Mouse (Mus musculus) gastrocnemius, postnatal 36 days (tissue): Measurements from ENCODE around the gene Dut. TPM values are rescaled to one million over a fixed set of nuclear protein-coding genes. Genes with fewer than 3 reads are reported as not detected.

Source experiments
- DNase-seq, 2 experiments: peaks; one replicate each; pipeline ENCODE4 v3.0.0; 2022
- intact Hi-C: fragments of 180-260 bp; cut with DNase I; formaldehyde crosslinking; loops from one replicate; pipeline ENCODE4 v1.15.1; 2025
- long read RNA-seq, 2 experiments: library from polyadenylated mRNA; stranded (forward); transcript quantifications; one replicate each; pipeline ENCODE4 v2.0.0; 2021
- total RNA-seq, 2 experiments: library from RNA; stranded (reverse); gene quantifications; 2 replicates each; pipeline ENCODE4 v1.2.3; 2021

Gene Dut
- total RNA-seq, result 1 to 10 TPM; 7.2 to 9.1 TPM
- long read RNA-seq, experiment 1, partial matches to known transcripts, result 2 of 7 reads
- long read RNA-seq, experiment 1, other reads (novel, unspliced or antisense), result 2 of 7 reads
- long read RNA-seq, experiment 2, transcript Dut-201 (6 exons, 1,950 nt), result minor isoform, 5 of 18 reads
- long read RNA-seq, experiment 2, transcript Dut-202 (7 exons, 1,020 nt), result major isoform, 6 of 18 reads
- long read RNA-seq, experiment 2, partial matches to known transcripts, result 0 of 18 reads
- long read RNA-seq, experiment 2, other reads (novel, unspliced or antisense), result 7 of 18 reads

DNA sequence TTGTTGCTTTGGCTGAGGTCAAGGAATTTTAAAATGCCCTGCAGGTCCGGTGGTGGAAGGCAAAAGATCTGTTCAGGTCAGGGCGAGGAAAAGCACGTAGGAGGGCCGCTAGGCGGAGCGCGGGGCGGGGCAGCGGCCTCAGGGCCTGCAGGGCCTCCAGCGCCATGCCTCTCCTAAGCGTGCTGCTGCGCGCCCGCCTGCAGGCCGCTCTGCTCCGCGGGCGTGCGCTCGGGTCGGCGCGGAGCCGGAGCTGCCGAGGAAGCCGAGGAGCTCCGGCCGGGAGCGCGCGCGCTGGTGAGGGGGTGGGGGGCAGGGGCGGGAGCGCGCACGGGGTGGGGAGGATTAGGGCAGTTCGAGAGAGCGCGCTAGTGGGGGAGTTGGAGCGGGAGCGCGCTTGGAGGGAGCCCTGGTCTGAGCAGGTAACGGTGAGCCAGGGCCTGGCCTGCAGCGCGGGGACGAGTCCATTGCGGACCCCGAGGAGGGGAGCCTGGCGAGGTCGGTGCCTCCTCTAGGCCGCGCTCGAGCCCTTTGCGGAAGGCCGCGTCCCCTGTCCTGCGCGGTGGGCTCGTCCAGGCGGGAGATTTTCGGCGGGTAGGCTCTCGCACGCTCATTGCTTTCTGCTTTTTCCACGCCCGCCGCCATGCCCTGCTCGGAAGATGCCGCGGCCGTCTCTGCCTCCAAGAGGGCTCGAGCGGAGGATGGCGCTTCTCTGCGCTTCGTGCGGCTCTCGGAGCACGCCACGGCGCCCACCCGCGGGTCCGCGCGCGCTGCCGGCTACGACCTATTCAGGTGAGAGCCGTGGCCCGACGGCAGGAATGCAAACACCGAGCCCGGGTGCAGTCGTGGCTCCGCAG is at the start of gene Dut:
TSS of gene Dut (plus strand) at position 83 of the 854 bp plus-strand sequence.
- intact Hi-C loops, result no loop called here
- DNase-seq, result peak; percentile 81 to 89

DNA sequence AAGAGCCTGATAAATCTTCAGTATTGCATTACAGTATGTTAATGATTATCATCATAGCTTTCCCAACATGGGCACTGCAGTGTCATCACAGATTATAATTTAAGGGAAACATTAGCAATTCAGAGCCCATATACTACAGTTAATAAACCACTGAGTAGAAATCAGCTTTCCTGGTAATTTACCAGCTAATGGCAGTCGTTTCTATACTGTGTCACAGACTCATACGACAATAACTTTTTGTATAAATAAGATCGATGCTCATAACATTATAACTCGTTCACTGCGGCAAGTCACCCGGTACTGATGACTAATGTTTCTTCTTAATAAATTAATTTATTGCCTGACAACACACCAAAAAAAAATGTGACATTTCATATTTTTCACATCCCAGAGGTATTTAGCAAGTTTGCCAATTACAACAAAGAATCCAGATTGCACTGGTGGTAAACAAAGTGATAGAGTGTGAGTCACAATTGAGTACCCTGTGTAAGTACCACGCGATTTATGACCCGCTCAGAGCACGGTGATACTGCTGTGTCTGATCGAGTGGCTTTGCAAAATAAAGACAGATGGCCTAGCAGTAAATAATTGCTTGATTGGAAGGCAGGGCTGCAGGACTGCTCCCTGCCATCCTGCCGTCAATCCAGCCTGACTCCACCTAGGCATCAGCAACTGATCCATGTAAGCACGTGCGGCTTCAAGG is 37.9 kb upstream of the Dut start:
- no peak for DNase-seq
- intact Hi-C loops, result no loop called here

DNA sequence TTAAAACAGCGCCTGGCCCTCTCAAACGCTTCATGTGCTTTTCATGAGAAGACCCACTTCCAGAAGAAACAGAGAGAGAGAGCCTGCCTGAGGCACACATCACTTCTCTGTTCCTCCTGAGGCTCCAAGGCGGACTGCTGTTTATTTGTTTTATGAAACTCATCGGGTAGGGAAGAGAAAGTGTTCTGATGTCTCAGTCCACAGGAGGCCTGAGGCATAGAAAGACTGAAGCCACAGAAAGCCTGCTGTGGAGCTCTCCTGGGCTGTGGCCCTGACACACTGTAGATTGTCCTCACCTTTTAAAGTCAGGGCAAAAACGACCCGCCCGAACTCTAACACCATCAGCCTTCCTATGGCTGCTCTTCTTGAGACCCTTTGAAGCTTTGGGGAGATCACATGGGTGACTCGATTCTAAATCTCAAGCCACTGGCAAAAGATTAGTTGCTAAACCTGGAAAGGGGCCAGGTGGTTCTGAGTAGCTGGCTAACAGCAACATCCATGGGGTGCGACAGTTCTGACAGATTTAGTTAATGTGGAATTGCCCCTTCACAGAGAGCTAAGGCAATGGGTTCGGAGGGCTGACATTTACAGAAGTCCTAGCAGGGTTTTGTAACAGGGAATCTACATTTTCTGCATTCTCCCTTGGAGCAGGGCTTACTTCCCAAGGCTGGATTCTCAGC is 35.0 kb upstream of the Dut start:
- intact Hi-C loops, result no loop called here
- DNase-seq, result no peak

DNA sequence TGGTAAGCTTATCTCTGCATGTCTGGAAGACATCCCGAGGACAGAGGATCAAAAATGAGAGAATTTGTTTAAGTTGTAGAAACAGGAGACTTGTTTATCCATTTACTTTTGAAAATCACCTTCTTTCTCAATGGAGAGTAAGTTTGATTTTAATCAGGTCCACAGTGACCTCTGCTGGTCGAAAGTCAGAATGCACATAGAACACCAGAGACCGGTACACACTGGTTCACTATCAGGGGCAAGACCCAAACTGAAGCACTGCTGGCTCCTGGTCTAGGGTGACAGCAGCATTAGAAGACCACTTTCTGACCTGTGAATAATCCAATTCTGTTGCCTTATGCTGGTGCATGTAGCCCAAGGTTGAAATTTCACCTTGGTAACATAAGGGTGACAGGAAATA is 32.4 kb upstream of the Dut start:
- intact Hi-C loops, result no loop called here

DNA sequence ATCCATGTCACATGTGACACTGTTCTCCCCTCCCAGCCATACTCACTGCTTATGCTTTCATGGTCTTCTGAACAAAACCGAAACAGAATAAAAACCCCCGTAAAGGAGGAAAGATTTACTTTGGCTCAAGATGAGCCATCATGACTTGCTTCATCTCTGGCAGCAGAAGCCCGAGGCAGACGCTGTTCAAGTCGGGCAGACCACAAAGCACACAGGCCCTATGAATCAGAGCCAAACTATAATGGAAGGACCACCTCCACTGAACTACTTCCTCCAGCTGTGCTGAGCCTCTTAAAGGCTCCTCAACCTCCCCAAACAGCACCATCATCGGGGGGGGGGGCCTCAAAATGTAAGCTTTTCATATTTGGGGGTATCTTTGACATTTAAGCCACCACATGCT is 29.7 kb upstream of the Dut start:
- no peak for DNase-seq
- intact Hi-C loops, result no loop called here

More for the DNA sequence above, 32.4 kb upstream of the Dut start:
- peak in 1 of 2 experiments; percentile 43 for DNase-seq

DNA sequence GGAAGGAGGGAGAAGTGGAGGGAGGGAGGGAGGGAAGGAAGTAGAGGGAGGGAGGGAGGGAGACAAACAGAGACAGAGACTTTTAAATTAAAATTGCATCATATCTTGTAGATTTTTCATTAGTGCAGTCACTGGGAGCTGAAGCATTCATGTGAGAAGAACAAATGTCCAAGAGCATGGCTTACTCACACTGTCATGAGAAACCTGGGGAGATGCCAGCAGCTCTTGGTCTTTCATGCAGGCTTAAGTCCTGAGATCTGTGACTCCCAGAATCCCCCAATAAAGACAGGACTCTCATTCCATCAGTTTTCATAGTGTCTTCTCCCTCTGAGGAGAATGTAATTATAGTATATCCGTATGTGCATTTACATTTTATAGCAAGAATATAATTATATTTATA is 28.4 kb upstream of the Dut start:
- intact Hi-C loops, result no loop called here
- DNase-seq, result no peak

DNA sequence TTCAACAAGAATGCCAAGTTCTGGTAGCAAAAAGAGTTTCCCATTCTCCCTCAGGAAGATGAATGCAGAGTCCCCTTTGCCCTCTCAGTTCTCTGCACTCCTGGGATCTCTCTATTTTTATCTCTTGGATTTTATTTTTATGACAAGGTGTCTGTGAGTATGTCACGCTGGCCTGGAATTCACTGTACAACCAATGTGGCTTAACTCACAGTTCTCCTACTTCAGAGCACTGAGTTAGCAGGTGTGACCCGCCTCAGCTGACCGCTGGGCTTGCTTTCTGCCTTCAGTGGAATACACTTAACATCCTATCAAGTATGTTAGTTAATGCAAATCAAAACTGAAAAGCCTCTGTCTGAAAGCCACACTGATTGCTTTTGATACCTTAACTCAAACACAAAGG is 27.7 kb upstream of the Dut start:
- intact Hi-C loops, result no loop called here
- no peak for DNase-seq

DNA sequence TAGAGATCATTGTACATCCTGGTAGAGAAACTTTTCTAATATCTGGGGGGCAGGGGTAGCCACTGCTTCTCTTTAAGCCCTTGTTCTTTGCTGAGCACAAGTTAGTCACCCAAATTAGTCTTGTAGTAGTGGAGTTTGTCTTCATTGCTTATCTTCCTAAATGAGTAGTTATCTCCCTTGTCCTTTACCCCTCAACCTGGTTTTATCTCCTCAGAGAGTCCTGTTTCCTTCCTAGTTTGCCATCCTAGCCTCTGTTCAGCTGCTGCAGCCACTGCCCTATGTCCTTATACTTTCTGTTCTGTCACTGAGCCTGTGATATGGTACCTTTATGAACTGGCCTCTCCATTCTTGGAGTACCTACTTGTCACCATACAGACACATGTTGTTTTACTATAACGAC is 25.3 kb upstream of the Dut start:
- intact Hi-C loops, result no loop called here
- DNase-seq, result no peak

DNA sequence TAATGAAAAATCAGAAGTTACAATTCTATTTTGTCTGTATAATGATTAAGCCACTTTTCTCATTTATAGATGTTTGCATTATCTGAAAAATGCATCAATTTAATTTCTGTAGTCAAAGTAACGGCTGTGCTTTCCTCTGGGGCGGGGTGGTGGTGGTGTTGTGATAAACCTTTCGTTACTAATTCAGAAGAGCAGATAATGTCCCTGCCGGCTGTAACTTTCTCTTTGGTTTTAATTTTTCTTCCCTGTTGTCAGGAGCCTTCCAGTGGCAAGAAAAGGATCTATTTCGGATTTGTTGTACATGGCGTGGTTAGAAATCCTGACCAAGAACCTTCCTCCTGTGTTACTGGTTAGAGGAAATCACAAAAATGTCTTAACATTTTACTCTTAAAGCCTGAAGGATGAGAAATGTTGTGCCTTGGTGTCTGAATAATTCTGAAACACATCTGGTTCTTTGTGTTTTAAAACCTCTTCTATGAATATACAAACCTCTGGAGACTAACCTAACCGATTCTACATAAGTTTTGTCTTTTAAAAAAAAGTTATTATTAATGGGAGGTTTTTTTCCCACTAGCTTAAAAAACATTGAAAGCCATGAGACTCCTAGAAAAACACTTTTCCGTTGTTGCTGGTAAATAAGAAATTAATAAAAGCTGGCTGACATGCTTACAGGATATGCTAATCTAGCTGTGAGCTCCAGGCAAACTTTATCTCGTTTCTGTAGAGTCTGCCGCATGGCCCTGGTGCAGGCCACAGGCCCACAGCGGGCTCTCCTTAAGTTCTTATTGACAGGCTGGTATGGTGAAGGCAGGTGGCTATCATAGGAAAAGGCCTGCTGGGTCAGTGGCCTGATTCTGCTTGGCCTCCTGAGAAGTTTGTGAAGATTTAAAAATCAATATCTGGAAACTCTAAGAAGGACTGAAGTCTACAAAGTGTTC is 18.2 kb upstream of the Dut start:
- intact Hi-C loops, result no loop called here
- no peak for DNase-seq

DNA sequence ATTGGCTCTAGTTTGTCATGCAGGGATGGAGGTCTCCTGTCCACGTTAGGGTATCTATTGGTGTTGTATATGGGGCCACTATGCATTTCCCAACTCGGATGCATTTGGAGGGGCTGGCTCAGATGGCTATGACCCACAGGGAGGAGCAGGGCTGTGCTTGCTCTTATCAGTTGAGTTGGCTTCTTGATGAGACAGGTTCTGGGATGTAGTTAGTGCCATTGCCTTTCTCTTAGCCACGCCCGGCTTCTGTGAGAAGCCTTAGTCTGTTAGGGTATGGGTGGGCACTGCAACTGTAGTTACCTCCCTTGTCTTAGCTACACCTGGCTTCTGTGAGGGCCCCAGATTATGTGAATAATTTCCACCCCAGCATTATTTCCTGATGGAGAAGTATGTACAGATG is 14.8 kb upstream of the Dut start:
- intact Hi-C loops, result no loop called here
- DNase-seq, result no peak

DNA sequence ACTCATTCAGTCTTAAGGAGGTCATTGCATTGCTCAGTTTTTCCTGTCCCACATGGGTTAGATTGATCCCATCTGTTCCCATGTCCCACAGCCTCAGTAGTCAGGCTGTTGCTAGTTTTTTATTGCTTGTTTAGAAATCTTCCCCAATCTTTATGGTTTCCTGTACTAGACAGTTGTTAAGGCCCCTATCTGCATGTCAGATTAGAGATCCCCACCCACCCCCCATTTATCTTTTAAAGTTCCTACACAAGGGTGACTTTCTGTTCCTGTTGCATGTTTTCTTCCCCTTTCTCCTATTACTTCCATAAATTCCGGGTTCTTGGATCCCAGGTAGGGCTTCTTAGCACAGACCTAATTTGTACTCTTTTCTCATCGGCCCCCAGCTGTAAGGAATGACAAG is 13.5 kb upstream of the Dut start:
- intact Hi-C loops, result no loop called here
- DNase-seq, result no peak

DNA sequence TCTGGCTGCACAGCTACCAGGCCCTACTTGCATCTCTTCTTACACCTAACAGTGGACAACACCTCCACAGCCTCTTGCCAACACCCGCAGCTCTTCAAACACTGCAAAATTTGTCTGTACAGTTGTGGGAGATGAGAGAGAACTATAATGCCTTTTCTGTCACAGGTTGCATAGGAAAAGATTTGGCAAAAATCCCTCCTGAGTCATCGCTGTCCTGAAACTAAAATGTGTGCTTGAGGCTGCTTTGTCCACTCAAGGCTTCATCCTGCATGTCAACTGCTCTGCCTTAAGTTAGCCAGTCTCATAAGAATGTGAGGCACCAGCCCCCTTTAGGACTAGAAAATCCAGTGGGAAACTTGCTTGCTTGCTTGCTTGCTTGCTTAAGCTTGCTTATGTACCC is 12.9 kb upstream of the Dut start:
- intact Hi-C loops, result no loop called here
- no peak for DNase-seq

DNA sequence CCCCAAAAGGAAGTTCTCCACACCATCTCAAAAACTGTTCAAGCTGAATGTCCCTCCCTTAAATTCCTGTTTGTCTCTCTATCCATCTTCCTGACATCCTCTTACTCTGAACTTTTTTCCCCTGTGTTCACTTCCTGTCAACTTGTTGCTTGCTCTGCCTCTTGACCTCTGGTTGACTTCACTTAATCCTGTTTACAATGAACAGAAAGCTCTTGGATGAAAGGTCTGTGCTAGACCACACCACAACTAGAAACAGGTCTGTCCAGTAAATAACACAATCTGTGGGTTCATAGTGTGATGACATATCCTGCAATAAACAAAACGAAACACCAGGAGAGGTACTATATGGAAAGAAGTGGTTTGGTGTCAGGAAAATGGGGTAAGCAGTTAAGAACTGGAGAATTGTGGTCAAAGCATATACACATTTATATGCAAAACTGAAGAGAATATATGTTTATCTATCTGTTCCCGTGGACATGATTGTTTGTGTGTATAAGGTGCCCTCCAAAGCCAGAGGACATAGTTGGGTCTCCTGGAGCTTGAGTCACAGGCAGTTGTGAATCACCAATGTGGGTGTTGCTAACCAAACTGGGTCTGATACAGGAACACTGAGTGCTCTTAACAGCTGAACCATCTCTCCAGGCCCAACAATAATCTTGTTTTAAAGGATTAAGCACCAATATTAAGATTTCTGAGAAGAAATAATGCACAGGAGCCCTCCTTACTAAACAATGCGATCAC is 1.3 kb upstream of the Dut start:
- no peak for DNase-seq
- intact Hi-C loops, result no loop called here

DNA sequence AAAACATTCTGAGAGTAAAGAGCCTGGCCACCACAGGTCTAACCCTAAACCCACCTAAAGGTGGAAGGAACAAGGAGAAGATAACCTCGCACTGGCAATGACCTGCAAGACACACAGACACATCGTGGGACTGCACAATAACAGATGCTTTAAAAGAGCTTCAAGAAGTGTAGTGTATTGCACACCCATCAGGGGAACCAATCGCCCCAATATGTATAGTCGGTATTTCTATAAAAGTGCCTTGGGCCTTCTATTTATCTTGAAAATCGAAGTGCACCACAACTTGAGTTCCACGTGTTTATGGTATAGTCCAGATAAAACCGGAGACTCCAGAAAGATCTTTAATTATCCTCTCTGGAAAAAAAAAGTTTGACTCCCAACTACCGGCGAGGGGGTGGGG is 321 bp upstream of the Dut start:
- no peak for DNase-seq
- intact Hi-C loops, result no loop called here

DNA sequence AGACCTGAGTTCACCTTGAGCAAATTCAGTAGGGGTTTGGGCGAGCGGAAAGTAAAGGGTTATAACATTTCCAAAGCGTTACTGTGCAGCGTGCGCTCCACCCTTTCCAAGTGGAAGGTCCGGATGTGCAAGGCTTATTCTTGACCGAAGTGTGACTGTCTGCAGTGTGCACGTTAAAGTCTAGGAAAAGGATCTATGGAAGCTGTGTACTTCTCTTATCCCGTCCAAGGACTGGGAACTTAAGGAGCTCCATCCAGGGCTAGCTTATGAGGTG is 909 bp downstream of the Dut start:
- intact Hi-C loops, result no loop called here

DNA sequence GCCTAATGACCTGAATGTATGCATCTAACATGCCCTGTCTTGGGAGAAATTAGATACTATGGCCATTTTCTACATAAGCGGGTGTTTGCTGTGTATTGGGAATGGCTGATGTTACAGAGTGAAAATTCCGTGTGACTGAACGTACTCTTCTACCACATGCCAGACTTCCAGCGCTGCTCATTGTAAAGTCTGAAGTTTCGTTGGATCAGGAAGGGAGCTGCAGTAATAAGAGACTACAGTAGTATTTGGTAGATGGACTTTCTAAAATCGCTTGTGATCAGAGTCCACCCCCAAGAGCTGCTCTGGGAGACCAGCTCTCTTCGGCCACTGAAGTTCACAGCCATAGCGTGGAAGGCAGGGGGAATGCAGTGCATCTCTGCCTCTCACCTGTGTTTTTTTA is 1.3 kb downstream of the Dut start:
- intact Hi-C loops, result no loop called here
- no peak for DNase-seq

More for the DNA sequence above, 909 bp downstream of the Dut start:
- DNase-seq, result no peak

DNA sequence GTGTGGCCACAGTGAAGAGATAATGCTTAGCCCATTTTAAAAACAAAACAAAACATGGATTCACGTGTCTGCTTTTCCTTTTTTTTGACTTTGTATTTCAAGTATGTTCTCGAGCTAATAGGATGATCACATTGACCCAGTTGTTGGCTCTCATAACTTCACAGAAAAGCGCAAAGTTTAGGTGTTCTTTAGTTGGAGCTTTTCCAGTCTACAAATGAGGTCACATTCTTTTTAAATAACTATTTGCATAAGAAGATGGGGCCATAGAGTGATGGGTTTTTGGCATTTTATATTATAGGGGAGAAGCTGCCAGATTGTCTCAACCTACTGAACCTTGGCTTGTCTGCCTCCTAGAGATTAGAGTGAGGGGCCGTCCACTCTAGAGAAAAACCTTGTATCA is 2.3 kb downstream of the Dut start:
- intact Hi-C loops, result no loop called here
- no peak for DNase-seq

DNA sequence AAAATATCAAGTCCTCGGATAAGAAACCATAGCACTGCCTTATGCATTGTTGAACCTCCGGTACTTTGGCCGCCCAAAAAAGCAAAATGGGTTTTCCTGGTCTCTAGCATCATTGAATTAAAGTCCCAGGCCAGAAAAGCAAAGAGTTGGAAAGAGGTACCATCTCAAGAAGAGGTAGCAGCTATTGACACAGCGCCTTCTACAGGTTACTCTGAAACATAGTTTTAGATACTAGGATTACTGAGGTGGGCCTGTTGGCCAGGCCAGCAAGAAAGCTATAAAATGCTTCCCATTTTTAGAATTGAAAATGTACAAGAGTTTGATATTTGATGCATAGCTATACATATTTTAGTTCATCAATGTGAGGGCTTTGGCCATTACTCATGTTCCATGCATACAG is 2.9 kb downstream of the Dut start:
- intact Hi-C loops, result loop anchor here (5.0 to 10.0 kb wide), 2 partner anchors 357 to 475 kb away; partner anchors contain the start of gene Shc4
- DNase-seq, result no peak

DNA sequence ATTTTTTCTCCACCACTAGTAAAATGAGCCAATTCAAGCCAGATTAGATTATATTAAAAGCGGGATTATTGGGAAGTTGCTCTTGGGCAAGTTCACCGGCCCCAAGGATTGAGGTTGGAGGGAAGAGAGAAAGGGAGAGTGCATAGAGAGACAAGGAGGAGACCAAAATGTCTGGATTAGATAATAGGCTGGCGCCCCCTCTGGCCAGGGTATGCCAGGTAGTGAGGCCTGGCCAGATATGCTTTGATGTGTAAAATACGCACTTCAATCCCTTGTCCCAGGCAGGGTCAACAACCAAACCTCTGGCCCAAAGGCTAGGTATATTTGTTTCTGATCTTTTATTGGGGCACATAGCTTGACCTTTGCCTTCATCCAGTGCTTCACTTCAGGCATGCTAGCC is 4.8 kb downstream of the Dut start:
- no peak for DNase-seq
- intact Hi-C loops, result loop anchor here (5.0 to 10.0 kb wide), 2 partner anchors 356 to 473 kb away; partner anchors contain the start of gene Shc4
